Mouse (Mus musculus) heart, postnatal 0 days (tissue): ENCODE results near the gene Hmgcs1.

Experiments
- CTCF ChIP-seq: IDR thresholded peaks from 2 replicates; pipeline ENCODE4 v1.5.1; 2016; ENCODE audit warnings: antibody characterized with exemption, control low read depth, low read depth
- EP300 ChIP-seq: IDR thresholded peaks from 2 replicates; pipeline ENCODE4 v1.6.1; 2016; ENCODE audit warnings: antibody characterized with exemption, low read depth

DNA sequence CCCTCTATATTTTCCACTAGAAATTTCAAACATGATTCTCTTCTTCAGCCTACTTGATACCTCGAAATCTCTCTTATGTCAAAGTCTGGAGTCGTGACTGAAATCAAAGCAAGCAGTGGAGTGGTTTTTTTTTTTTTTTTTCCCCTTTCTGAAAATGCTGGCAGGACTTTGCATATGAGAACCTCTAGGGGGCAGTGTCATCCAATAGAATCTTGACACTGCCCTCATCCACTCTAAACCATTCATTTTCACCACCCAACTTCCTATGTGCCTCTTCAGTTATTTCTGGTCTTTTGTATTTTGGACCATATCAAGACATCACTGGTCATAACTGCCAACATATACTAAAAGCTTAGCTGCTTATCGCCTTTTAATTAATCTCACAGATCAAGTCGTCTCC is 49.7 kb upstream of the Hmgcs1 start:
- peak; percentile 47 for TF ChIP-seq CTCF
- TF ChIP-seq EP300 = no peak
